15 mouse cellular contexts compared by ENCODE assay signal in the genomic region with DNA sequence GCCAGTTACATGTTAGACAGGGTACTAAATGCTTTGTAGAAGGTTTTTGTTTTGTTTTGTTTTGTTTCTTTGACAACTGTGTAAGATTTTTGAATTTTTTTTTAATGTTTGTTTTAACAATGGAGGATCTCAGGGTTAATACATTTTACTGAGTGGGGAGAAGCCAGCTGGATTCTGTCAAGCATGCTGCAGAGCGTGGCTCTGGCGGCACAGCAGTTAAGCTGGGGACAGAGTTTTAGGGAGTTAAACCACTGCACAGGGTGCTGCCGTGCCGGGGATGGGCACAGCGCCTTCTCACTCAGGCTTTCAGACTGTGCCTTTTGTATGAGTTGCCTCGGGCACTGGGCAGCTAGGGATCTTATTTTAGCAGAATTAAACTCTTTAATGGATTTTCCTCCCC.
DNase-seq lines count a peak whose midpoint lies in the region; ATAC-seq and TF ChIP-seq lines count a peak whose summit lies in the region.
"Had no signal": no experiment of that assay in that cellular context is flagged by ENCODE, and none has a peak within 500 bp of the region (broad histone marks: within the 10 kb centered on the region; RNA-seq: fewer than 3 reads in every experiment).

No protein-coding gene starts in this region.

- H3K9me3 ChIP-seq in intestine, embryonic 16.5 days (ENCODE audit: control insufficient read depth, low read length) = no peaks in the 10 kb centered on the region
- H3K9me3 ChIP-seq in intestine, embryonic 15.5 days = no peaks in the 10 kb centered on the region
- H3K9me3 ChIP-seq in lung, embryonic 14.5 days (ENCODE audit: low read depth, low read length) = no peaks in the 10 kb centered on the region
- H3K9me3 ChIP-seq: embryonic facial prominence, embryonic 12.5 days; limb, embryonic 15.5 days had no signal

- ATAC-seq in intestine, embryonic 16.5 days = no peak
- no peak for ATAC-seq in intestine, embryonic 15.5 days
- peak; percentile 73; the same call in 1 of the 2 replicates for ATAC-seq in lung, embryonic 14.5 days (ENCODE audit: insufficient read depth)
- ATAC-seq: forebrain, embryonic 16.5 days had no signal

- no peaks in the 10 kb centered on the region for H3K27me3 ChIP-seq in intestine, embryonic 16.5 days (replicated peaks; ENCODE audit: control insufficient read depth, insufficient read depth, low read length)
- no peaks in the 10 kb centered on the region for H3K27me3 ChIP-seq in intestine, embryonic 15.5 days (replicated peaks)
- no peaks in the 10 kb centered on the region for H3K27me3 ChIP-seq in lung, embryonic 14.5 days (ENCODE audit: insufficient read depth, low read length)
- H3K27me3 ChIP-seq: embryonic facial prominence, embryonic 12.5 days; limb, embryonic 15.5 days had no signal

- 0 out of 2 replicates have a peak overlapping the region, but pooled peaks have one; percentile 33 for H3K9ac ChIP-seq in intestine, embryonic 16.5 days (ENCODE audit: low read depth, low read length)
- no peak overlapping the region for H3K9ac ChIP-seq in intestine, embryonic 15.5 days
- no peak overlapping the region for H3K9ac ChIP-seq in lung, embryonic 14.5 days
- H3K9ac ChIP-seq: embryonic facial prominence, embryonic 12.5 days; hindbrain, embryonic 14.5 days; limb, embryonic 15.5 days had no signal

- no peaks in the 10 kb centered on the region for H3K36me3 ChIP-seq in intestine, embryonic 16.5 days (ENCODE audit: control insufficient read depth, insufficient read depth, low read length)
- no peaks in the 10 kb centered on the region for H3K36me3 ChIP-seq in intestine, embryonic 15.5 days
- no peaks in the 10 kb centered on the region for H3K36me3 ChIP-seq in lung, embryonic 14.5 days (ENCODE audit: insufficient read depth)
- H3K36me3 ChIP-seq: embryonic facial prominence, embryonic 12.5 days; limb, embryonic 15.5 days had no signal

- TF ChIP-seq CTCF in lung, embryonic 14.5 days (IDR thresholded peaks at IDR 0.05; ENCODE audit: low read depth) = no peak

- H3K27ac ChIP-seq in intestine, embryonic 16.5 days (ENCODE audit: low read length) = no peak overlapping the region
- no peak overlapping the region for H3K27ac ChIP-seq in intestine, embryonic 15.5 days
- no peak overlapping the region for H3K27ac ChIP-seq in lung, embryonic 14.5 days (ENCODE audit: low read depth)
- H3K27ac ChIP-seq: embryonic facial prominence, embryonic 12.5 days; hindbrain, embryonic 14.5 days; limb, embryonic 15.5 days had no signal

- no peak overlapping the region for H3K4me3 ChIP-seq in intestine, embryonic 16.5 days (ENCODE audit: low read length)
- no peak overlapping the region for H3K4me3 ChIP-seq in intestine, embryonic 15.5 days (replicated peaks)
- H3K4me3 ChIP-seq in lung, embryonic 14.5 days (ENCODE audit: low read depth, low read length) = no peak overlapping the region
- H3K4me3 ChIP-seq: embryonic facial prominence, embryonic 12.5 days; limb, embryonic 15.5 days had no signal

- H3K4me1 ChIP-seq in intestine, embryonic 16.5 days (ENCODE audit: control insufficient read depth, insufficient read depth, low read length) = no peaks in the 10 kb centered on the region
- no peaks in the 10 kb centered on the region for H3K4me1 ChIP-seq in intestine, embryonic 15.5 days (replicated peaks)
- H3K4me1 ChIP-seq in lung, embryonic 14.5 days (ENCODE audit: insufficient read depth) = no peaks in the 10 kb centered on the region
- H3K4me1 ChIP-seq: embryonic facial prominence, embryonic 12.5 days had no signal

- no peak overlapping the region; the same call in 1 of the 2 replicates for H3K4me2 ChIP-seq in intestine, embryonic 16.5 days (ENCODE audit: low read depth, low read length)
- H3K4me2 ChIP-seq in intestine, embryonic 15.5 days (replicated peaks) = no peak overlapping the region
- peak overlapping the region; percentile 30; the same call in 1 of the 2 replicates for H3K4me2 ChIP-seq in lung, embryonic 14.5 days
- H3K4me2 ChIP-seq: embryonic facial prominence, embryonic 12.5 days; hindbrain, embryonic 14.5 days; limb, embryonic 15.5 days had no signal

- WGBS in intestine, embryonic 16.5 days = 28% methylated on average over 6 of the region's 6 CpGs
- WGBS in intestine, embryonic 15.5 days = 31% methylated on average over 6 of the region's 6 CpGs
- WGBS in lung, embryonic 14.5 days = 26% methylated on average over 6 of the region's 6 CpGs

- peak; percentile 77 for DNase-seq in lung, embryonic 14.5 days
- no peak for DNase-seq in lung, postnatal 14 days
- peak; percentile 18 for DNase-seq in retina, postnatal 1 day
- no peak for DNase-seq in retina, embryonic 14.5 days (ENCODE audit: low spot score)
- DNase-seq in layer of hippocampus, adult 11-12 months (ENCODE audit: low spot score) = no peak
- DNase-seq: adrenal gland, postnatal 25 days; cerebellum, adult 8-10 months; layer of hippocampus, postnatal 36 days; thymus, adult 2 months had no signal

Comparison
In these comparisons a context has a peak if more than half of its experiments do, and no peak if none do; other contexts are left out.
1. DNase-seq: peak in lung, embryonic 14.5 days (single experiment) and retina, postnatal 1 day (single experiment); none in lung, postnatal 14 days (single experiment), retina, embryonic 14.5 days (single experiment) and layer of hippocampus, adult 11-12 months (single experiment).